Mouse (Mus musculus): ENCODE data around the gene Ccnjl.

Ccnjl gene

DNA sequence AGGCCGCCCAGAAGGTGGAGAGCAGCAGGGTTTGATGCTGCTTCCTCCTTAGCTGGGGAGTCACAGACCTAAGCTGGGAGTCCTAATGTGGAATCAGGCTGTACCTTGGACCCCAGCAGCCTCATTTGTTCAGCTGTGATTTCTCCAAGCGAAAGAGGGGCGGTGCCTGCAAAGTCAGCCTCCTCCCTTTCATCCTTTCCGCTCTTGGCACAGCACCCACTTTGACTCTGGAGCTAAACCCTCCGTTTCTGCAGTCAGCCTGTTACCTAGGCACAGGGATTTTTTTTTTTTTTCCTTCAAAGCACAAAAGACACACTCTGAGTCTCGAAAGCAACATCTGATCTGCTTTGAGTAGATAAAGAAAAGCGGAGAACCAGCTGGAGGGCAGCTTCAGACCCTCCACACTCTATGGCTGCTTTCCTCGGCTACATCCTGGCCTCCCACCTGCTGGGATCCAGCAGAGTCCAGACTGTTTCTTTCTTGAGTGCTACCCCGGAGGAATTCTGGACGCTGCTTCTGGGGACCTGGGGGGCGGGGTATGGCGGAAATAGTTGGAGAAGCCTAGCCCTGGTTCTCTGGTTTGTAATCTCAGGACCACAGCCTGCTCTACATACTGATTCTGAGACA, 97.8 kb downstream of the Ccnjl start:
- peak; percentile 48 for DNase-seq (ENCODE audit: low spot score)

DNA sequence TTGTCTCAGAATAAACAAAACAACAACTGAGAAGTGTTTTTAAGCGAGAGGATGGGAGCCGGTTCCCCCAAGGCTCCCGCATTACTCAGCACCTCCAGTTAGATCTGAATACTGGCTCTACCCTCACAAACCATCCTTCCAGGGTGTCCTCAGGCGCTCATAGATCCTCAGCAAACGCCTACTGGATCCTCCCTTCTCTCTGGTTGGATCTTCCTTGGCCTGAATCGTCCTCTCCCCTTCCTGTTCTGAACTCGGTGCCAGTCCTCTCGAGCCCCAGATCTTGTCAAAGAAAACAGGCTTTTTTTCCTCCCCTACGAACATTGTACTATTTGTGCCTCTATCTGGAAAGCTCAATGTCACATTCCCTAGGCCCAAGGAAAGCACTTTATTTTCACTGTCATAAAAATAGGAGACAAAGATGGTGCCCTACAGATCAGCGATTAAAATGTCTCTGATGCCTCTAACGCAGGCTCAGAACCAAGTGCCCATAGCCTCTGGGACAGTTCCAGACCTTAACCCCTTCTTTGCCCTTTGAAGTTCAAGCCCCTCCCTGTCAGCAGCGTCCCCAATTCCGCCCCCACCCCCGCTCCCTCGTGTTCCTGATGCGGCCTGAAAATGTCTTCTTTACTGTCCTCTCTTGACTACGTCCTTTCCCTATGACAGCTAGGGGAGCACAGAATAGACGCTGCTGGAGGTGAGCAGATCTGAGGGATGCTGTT, 98.5 kb downstream of the Ccnjl start:
- no peak for DNase-seq (ENCODE audit: low spot score)

DNA sequence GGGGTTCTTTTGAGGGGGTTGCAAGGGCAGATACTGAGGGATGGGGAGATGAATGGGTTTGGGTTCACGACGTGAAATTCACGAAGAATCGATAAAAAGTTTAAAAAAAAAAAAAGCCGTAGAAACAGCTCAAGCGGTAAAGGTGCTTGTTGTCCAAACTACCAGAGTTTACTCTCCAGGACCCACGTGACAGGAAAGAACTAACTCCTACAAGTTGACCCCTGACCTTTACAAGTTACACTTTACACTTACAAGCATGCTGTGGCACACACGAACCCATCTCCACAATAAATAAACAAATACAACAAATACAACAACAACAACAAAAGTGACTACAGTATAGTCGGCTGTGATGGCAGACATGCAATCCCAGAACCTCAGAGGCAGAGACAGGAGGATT, 103.1 kb downstream of the Ccnjl start:
- no peak for DNase-seq (ENCODE audit: low spot score)

DNA sequence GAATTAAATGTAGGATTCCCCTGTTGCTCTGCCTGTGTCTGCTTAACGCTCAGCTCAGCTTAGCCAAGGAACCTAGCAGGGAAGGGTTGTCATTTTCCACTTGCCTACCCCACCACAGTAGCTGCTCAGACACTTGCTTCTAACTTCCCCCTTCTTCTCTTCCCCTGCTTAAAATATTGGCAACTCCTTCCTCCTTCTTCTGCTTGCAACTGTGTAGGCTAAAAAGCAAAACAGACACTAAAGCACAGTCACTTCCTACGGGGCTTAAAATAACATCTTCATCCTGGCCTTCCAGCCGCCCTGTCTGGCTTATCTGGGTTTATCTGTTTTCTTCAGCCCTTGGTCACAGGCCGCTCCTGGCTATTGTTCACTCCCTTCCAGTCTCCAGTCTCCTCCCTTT, 104.0 kb downstream of the Ccnjl start:
- no peak for DNase-seq (ENCODE audit: low spot score)

DNA sequence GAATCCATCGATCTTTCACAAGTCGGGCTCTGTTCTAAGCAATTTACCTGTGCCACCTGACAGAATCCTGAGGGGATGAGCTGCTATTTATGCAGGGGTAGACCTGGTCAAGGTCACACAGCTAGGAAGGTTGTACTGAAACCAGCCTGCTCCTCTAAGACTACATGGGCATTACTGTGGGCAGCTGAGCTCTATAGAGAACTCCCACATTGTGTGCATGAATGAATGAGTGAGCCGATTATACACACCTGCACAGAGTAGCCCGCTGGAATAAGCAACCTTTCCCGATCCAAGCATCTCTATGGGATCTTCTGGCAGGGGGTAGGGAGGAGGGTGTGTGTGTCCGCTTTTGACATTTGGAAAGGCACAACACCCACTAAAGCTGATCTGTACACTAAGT, 104.6 kb downstream of the Ccnjl start:
- no peak for DNase-seq (ENCODE audit: low spot score)

DNA sequence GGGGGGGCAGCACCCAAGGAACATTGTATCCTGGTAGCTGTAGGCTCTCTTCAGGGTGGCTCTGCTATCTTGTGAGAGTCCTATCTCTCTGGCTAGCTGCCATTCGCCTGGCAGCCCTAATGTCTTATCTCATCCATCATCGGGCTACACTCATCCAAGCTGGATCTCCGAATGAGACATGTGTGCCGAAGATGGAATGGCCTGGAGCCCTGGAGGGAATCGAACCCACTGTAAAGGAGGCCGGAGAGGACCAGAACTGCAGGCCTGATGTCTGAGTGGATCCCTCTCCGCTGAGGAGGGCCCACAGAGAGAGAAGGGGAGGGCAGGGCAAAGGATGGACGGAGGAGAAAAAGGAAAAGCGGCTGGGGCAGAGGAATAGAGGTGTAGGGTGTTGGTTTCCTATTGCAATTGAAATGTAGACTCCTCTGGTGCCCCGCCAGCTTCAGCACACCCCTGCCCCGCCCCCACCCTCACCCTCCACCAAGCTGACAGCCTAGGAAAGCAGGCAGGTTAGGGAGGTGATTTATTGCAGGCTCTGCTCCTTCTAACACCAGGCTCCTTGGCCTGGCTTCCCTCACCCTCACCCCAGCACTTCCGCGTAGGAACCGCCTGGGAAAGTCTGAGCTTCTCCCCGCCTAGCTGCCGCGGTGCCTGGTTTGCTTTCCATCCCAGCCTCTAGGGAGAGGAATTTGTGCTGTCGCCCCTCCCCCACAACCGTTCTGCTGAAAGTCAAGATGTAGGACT, 105.2 kb downstream of the Ccnjl start:
- DNase-seq (ENCODE audit: low spot score) = peak; percentile 59

All from ovary, postnatal 36 days (tissue).